Mouse (Mus musculus) left cerebral cortex, postnatal 10 days (tissue): ENCODE data around the gene Capn1. TPM values are rescaled to one million over a fixed set of nuclear protein-coding genes. Genes with fewer than 3 reads are reported as not detected.
A peak's percentile ranks its signal among the peaks of the same experiment; 100 is the strongest.

Experiments
- DNase-seq, 2 experiments: peaks; one replicate each; pipeline ENCODE4 v3.0.0; 2021 to 2022; ENCODE audit warnings: low spot score in 2 of 2, mixed read lengths in 1 of 2; ENCODE audit errors: extremely low spot score in 1 of 2
- intact Hi-C: fragments of 180-260 bp; cut with DNase I; formaldehyde crosslinking; loops from one replicate; pipeline ENCODE4 v1.15.1; 2025
- microRNA-seq: library from miRNA; unstranded; fragments of <30 nt; microRNA quantifications from one replicate; pipeline ENCODE4 v1.2.0, GENCODE M21; 2022
- total RNA-seq, 2 experiments: library from RNA; stranded (reverse); gene quantifications; 2 replicates each; pipeline ENCODE4 v1.2.3; 2021

Gene Capn1
- total RNA-seq, 2 experiments from 2014 or later = 18.2 to 19.3 TPM

DNA sequence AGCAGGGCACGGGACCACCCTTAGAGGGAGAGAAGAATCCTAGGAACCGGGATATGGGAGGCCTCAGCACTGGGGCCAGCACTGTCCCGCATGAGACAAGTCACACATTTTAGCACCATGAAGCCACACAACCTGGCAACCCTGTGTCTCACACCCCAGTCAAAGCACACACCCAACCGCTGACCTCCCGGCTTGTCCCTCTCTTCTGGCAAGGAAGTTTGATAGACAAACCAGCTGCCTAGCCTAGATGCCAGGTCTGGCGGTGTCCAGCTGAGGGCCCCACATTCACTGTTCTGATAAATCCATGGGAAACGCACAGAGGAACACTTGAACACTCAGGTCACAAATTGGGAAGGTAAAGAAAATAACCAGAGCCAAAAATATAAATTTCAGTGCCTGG is 73.1 kb downstream of the Capn1 start:
- DNase-seq = no peak
- intact Hi-C loops = no loop called here

- intact Hi-C loops = no loop called here
- DNase-seq = no peak
Measured at GRCm38 (mm10) chr19:5940656-5941055, 75.0 kb downstream of the Capn1 start.

DNA sequence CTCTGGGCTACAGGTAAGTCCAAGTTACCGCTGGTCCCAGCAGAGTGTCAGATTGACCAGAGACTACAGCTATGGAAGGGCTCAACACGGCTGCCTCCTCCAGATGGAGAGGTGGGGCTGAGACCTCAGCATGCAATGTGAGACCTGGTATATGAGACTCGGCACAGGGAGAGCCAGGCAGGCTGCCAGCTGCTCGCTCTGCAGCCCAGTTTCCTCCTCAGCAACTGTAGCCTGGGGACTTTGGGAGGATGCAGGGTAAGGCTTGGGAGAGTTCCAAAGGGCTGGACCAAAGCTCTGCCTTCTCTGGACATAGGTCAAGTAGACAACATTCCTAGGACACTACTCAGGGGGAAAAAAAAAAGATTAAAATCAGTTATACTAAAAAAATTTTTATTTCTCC is 75.5 kb downstream of the Capn1 start:
- intact Hi-C loops = no loop called here
- DNase-seq = peak; percentile 34 to 88

GRCm38 (mm10) chr19:5939715-5940114 is 76.0 kb downstream of the Capn1 start:
- intact Hi-C loops = no loop called here
- DNase-seq = no peak

Small RNA genes within 50 kb of the gene (microRNA-seq; reads per million reads assigned to microRNA genes)
- gene Mir6988 = 2.6 reads per million

Other genes starting within 250 kb of the Capn1 start
- gene Scyl1, start 244.5 kb downstream of the Capn1 start, total RNA-seq = 10 to 100 TPM; 79.4 to 82.8 TPM
- 10 to 100 TPM; 10.7 to 12.4 TPM for gene Frmd8, start 140.6 kb downstream of the Capn1 start, total RNA-seq
- gene Slc25a45, start 138.1 kb downstream of the Capn1 start, total RNA-seq = 1 to 10 TPM; 3.4 to 3.8 TPM
- 1 to 10 TPM; 6.5 to 8.1 TPM for gene Tigd3, start 121.7 kb downstream of the Capn1 start, total RNA-seq
- 10 to 100 TPM; 76.8 to 80.7 TPM for gene Dpf2, start 102.9 kb downstream of the Capn1 start, total RNA-seq
- 1 to 10 TPM; 8.3 to 9.8 TPM for gene Cdc42ep2, start 91.1 kb downstream of the Capn1 start, total RNA-seq
- 10 to 100 TPM in 1 of 2 experiments, 1 to 10 TPM in 1; 8.0 to 10.7 TPM for gene Pola2, start 51.7 kb downstream of the Capn1 start, total RNA-seq
- not detected for gene Slc22a20, start 29.8 kb downstream of the Capn1 start, total RNA-seq
- 10 to 100 TPM; 39.3 to 40.2 TPM for gene Syvn1, start 30.7 kb upstream of the Capn1 start, total RNA-seq
- gene Mrpl49, start 41.9 kb upstream of the Capn1 start, total RNA-seq = 10 to 100 TPM; 43.3 to 45.3 TPM
- 100 to 1,000 TPM; 698 to 713 TPM for gene Fau, start 41.9 kb upstream of the Capn1 start, total RNA-seq
- 10 to 100 TPM; 37.0 to 41.3 TPM for gene Znhit2, start 45.3 kb upstream of the Capn1 start, total RNA-seq
- gene Tm7sf2, start 52.5 kb upstream of the Capn1 start, total RNA-seq = 10 to 100 TPM; 61.5 to 63.8 TPM
- gene Vps51, start 61.3 kb upstream of the Capn1 start, total RNA-seq = 10 to 100 TPM; 90.8 to 94.8 TPM
- not detected for gene Tmem262, start 64.1 kb upstream of the Capn1 start, total RNA-seq
- gene Gm28374, start 66.4 kb upstream of the Capn1 start, total RNA-seq = not detected
- 10 to 100 TPM; 36.3 to 37.9 TPM for gene Zfpl1, start 69.1 kb upstream of the Capn1 start, total RNA-seq
- under 1 TPM; 0.90 to 0.95 TPM for gene Cdca5, start 69.1 kb upstream of the Capn1 start, total RNA-seq
- not detected for gene AC131692.1, start 78.5 kb upstream of the Capn1 start, total RNA-seq
- gene Naaladl1, start 89.9 kb upstream of the Capn1 start, total RNA-seq = under 1 TPM; 0.13 to 0.18 TPM
- gene Sac3d1, start 102.8 kb upstream of the Capn1 start, total RNA-seq = 10 to 100 TPM; 23.0 to 24.7 TPM
- gene Snx15, start 112.4 kb upstream of the Capn1 start, total RNA-seq = 10 to 100 TPM; 39.1 to 41.3 TPM
- under 1 TPM in 1 of 2 experiments, not detected in 1; 0.43 TPM for gene Batf2, start 125.1 kb upstream of the Capn1 start, total RNA-seq
- 10 to 100 TPM; 58.2 to 59.9 TPM for gene Arl2, start 125.7 kb upstream of the Capn1 start, total RNA-seq
- not detected for gene Majin, start 168.5 kb upstream of the Capn1 start, total RNA-seq
- gene Gpha2, start 210.5 kb upstream of the Capn1 start, total RNA-seq = not detected
- 100 to 1,000 TPM; 214 to 224 TPM for gene Ppp2r5b, start 220.0 kb upstream of the Capn1 start, total RNA-seq
- gene Atg2a, start 225.8 kb upstream of the Capn1 start, total RNA-seq = 10 to 100 TPM; 32.9 to 34.9 TPM